Mouse (Mus musculus) left cerebral cortex, postnatal 14 days (tissue): ENCODE measurements around the gene Hnrnpu. TPM values are rescaled to one million over a fixed set of nuclear protein-coding genes. Genes with fewer than 3 reads are reported as not detected.

Experiments used
- DNase-seq, 2 experiments: peaks; one replicate each; pipeline ENCODE4 v3.0.0; 2021 to 2022; ENCODE audit warnings: low spot score in 2 of 2, mixed read lengths in 1 of 2
- intact Hi-C: fragments of 180-260 bp; cut with DNase I; formaldehyde crosslinking; loops from one replicate; pipeline ENCODE4 v1.15.1; 2025
- long read RNA-seq, 2 experiments: library from polyadenylated mRNA; stranded (forward); transcript quantifications; one replicate each; pipeline ENCODE4 v2.0.0; 2021
- total RNA-seq, 2 experiments: library from RNA; stranded (reverse); gene quantifications; 2 replicates each; pipeline ENCODE4 v1.2.3; 2021

Gene Hnrnpu
- total RNA-seq: 100 to 1,000 TPM; 400 to 403 TPM
- long read RNA-seq, experiment 1, full-length matches to known transcripts: 382 of 423 reads
- long read RNA-seq, experiment 1, partial matches to known transcripts: 14 of 423 reads
- long read RNA-seq, experiment 1, other reads (novel, unspliced or antisense): 27 of 423 reads
- long read RNA-seq, experiment 2, full-length matches to known transcripts: 394 of 453 reads
- long read RNA-seq, experiment 2, partial matches to known transcripts: 17 of 453 reads
- long read RNA-seq, experiment 2, other reads (novel, unspliced or antisense): 42 of 453 reads

GRCm38 (mm10) chr1:178337551-178338317 is at the start of gene Hnrnpu:
TSS of gene Hnrnpu (minus strand) at chr1:178337797.
- intact Hi-C loops: loop anchor here (2.0 kb wide), 3 partner anchors 19 to 111 kb away; partner anchors contain the start of gene Cox20
- peak; percentile 97 for DNase-seq

- intact Hi-C loops: no loop called here
- no peak for DNase-seq
These were observed 44.6 kb upstream of the Hnrnpu start for GRCm38 (mm10) chr1:178382165-178382564.

DNA sequence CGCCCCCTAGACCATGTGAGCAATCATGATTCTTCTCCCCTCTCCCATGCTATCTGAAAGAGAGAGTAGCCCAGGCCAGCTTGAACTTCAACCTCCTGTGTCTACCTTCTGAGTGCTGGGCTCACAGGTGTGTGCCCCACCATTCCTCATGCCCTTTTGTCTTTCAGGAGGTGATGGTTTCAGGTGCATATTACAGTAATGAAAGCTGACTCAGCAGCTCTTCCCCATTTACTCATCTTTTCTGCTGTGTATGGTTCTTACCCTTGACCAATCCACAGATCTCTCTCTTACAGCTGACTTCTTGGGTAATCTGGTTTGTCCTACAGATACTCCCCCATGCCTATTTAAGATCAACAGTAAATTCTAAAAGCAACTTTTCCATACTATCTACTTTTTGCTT is 41.6 kb upstream of the Hnrnpu start:
- no peak for DNase-seq
- intact Hi-C loops: no loop called here

- no peak for DNase-seq
- intact Hi-C loops: no loop called here
These were observed 40.5 kb upstream of the Hnrnpu start for GRCm38 (mm10) chr1:178378115-178378514.

DNA sequence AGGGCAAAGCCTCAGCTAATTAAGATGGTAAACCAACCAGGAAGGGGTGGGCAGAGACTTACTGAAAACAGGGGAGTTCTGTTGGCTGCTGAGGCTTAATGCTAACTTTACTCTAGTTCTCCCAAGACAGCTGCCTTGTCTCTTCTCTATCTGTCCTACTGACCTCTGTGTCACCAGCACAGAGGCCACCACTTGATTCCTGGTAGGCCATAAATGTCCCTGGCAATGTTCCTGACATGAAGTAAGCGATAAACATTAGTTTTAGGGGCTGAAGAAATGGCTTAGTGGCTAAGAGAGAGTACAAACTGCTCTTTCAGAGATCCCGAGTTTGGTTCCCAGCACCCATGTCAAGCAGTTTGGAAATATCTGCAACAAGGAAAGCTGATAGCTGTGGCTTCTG is 39.3 kb upstream of the Hnrnpu start:
- DNase-seq: no peak
- intact Hi-C loops: no loop called here

- intact Hi-C loops: no loop called here
- DNase-seq: no peak
These were observed 38.5 kb upstream of the Hnrnpu start for GRCm38 (mm10) chr1:178376061-178376460.

- intact Hi-C loops: no loop called here
These were observed 37.8 kb upstream of the Hnrnpu start for GRCm38 (mm10) chr1:178375381-178375780.

DNA sequence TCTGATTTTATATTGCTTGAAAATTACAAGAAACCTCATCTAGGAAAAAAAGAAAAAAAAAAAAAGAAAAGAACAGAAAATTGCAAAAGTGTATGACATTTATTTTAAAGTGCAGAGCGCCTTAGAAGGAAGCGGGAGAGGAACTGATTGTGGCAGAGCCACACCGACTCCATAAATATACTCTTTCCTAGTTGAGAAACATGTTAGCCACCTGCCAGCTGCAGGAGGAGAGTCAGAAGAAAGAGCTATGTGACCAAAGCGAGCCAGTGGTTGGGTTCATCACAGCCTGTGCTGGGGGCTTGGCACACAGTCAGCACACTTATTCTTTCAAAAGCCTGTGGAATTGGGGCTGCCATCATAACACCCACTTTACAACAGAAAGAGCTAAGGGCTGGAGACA is 35.1 kb upstream of the Hnrnpu start:
- no peak for DNase-seq
- intact Hi-C loops: no loop called here

More at GRCm38 (mm10) chr1:178375381-178375780, 37.8 kb upstream of the Hnrnpu start:
- no peak for DNase-seq

GRCm38 (mm10) chr1:178369272-178369651 is 31.7 kb upstream of the Hnrnpu start:
- intact Hi-C loops: loop anchor here (2.0 to 5.0 kb wide), 3 partner anchors 32 to 50 kb away; partner anchors contain the start of genes Cox20, Efcab2 and Hnrnpu
- peak in 1 of 2 experiments; percentile 18 for DNase-seq

DNA sequence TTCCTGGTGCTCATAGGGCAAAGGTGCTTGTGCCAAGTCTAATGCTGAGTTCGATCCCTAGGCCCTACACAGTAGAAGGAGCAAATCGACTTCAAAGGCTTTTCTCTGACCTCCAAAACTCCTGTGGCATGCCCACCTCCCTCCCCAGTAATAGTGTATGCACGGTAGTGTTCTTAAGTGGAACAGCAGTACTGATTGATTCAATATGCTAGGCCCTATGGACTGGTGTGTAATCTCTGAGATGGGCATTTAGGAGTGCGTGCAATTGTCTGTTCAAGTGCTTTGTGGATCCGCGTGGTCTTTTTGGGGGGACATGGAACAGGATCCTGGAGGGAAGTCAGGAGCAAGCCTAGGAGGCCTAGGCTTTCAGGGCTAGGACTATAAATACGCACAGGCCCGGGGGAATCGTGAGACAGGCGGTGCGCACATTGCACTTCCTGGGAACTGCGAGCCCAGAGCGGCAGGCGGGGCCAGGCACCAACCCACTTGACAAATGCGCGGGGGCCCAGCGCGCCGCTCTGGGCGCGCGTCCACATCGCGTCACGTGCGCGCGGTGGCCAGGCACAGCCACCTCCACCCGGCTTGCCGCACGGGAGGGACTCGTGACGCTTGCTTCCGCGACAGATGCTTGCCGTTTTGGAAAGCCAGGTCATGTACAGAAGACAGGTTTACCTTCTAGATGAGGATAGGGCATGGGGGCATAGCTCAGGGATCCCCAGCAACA is 31.1 kb upstream of the Hnrnpu start:
- intact Hi-C loops: loop anchor here (2.0 to 5.0 kb wide), 3 partner anchors 32 to 50 kb away; partner anchors contain the start of genes Cox20, Efcab2 and Hnrnpu
- peak; percentile 94 to 96 for DNase-seq

DNA sequence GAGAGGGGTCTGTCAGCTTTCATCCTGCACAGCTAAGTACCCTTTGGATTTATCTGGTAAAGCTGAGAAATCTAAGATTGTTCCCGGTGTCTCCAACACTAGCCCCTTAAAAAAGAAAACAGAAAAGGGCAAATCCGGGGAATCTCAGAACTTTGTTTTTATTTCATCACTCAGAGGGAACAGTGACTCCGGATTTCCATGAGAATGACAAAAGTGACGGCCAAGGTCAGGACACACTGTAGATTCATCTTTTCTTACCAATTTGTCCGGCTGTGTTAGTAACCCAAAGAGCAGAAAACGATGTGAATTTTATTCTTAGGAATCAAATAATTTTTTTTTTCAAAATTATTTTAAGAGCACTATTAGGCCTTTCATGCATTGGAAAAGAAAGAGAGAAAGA is 30.5 kb upstream of the Hnrnpu start:
- no peak for DNase-seq
- intact Hi-C loops: loop anchor here (2.0 to 5.0 kb wide), 3 partner anchors 31 to 49 kb away; partner anchors contain the start of genes Cox20, Efcab2 and Hnrnpu

- no peak for DNase-seq
- intact Hi-C loops: loop anchor here (5.0 kb wide), 1 partner anchor 42 kb away; the partner anchor contains the start of gene Efcab2
These were observed 27.6 kb upstream of the Hnrnpu start for GRCm38 (mm10) chr1:178365171-178365570.

DNA sequence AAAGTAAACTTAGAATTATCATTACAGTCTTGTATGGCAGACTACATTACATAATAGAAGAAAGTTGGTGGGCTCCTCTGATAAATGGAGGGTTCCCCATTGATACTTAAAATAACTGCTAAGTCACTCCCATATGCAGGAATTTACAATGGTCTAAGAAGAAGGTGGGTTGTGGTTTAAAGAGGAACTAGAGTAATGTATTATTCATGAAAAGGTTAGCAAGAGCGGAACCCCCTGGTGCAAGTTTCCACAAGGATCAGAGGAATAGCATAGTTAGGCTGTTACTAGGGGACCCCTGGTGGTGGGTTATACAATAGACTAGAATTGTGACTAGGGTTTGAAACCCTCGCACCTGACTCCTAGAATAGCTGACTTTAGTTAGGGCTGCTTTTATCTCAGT is 23.1 kb upstream of the Hnrnpu start:
- intact Hi-C loops: no loop called here
- no peak for DNase-seq

- intact Hi-C loops: no loop called here
- DNase-seq: no peak
These were observed 22.7 kb upstream of the Hnrnpu start for GRCm38 (mm10) chr1:178360264-178360663.

DNA sequence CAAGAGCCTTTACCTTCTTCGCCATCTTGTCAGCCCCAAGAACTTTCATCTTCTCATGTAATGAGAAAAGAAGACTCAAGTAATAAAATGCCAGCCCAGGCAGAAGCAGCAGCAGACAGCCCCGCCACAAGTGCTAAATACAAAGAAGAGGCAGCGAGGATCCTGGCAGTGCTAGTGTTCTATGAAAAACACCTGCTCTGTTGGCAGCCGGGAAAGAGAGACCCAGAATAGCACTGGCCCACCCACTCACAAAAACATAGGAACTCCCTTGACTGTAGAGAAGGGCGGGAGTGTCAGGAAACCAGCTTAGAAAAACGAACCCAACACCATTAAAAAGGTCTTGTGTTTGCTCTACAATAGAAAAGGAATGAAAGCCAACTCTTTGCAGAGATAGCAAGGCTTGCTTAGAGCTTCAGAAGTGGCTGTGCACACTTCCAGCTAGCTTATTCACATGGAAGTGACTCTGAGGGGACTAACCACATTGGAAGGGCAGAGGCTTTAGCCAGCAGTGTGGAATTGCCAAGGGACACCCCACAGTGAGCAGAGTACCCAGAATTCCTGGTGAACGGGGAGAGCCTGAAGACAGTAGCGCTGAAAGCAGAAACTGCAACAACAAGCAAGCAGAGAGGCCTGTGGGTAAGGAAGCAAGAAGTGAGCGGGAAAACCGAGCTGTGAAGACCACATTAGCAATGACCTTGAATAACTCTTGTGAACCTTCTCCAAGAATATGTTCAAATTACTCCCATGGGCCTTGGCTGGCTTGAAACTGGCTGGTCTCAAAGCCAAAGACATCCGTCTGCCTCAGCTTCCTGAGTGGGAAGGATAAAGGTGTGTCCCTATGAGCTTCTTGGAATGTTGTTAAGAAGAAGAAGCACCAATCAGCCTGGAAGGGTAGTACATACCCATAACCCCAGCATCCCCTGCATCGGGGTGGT is 20.4 kb upstream of the Hnrnpu start:
- DNase-seq: peak; percentile 73 to 90
- intact Hi-C loops: no loop called here

DNA sequence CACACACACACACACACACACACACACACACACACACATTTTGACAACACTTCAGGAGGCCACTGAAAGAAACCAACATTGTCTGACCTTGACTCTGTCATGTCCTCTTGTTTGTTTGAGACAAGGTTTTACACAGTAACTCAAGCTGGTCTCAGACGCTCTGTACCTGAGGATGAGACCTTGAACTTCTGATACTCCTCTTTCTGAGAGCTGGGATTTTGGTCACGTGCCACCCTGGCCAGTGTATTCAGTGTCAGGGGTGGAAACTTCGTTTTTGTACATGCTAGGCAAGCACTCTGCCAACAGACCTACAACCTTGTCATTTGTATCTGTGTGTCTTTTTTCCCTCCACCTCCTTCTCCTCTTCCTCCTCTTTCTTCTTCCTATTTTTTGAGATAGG is 17.0 kb upstream of the Hnrnpu start:
- no peak for DNase-seq
- intact Hi-C loops: no loop called here

DNA sequence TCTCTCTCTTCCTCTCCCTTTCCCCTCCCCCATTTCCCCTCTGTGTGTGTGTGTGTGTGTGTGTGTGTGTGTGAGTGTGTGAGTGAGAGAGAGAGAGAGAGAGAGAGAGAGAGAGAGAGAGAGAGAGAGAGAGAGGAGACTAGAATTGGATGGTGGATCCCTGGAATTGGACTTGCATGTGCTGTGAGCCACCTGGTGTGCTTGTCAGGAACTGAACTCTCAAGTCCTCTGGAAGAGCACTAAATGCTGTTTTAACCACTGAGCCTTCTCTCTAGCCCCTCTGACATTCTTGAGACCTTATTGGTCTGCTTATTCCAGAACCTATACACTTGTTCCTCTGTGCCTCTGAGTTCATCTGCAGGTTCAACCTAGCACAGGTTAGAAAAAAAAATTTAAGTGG is 14.0 kb upstream of the Hnrnpu start:
- intact Hi-C loops: no loop called here
- DNase-seq: no peak

GRCm38 (mm10) chr1:178350792-178351191 is 13.2 kb upstream of the Hnrnpu start:
- intact Hi-C loops: no loop called here
- DNase-seq: no peak
